Mouse (Mus musculus) neural tube, embryonic 12.5 days (tissue): ENCODE results near the gene E2f7. TPM values are rescaled to one million over a fixed set of nuclear protein-coding genes. Genes with fewer than 3 reads are reported as not detected.

Source experiments
- ATAC-seq: fragments of 200-750 bp; cut with Nextera tagmentation; 2 replicates; pipeline ENCODE4 v1.8.0; 2017; ENCODE audit warnings: low read depth, mild to moderate bottlenecking, moderate TSS enrichment, moderate library complexity; ENCODE audit not compliant: low FRiP score
- H3K27ac ChIP-seq: fragments of 300-500 bp; sonication (generic); 2 replicates; pipeline ENCODE4 v1.5.1; 2016
- H3K27me3 ChIP-seq: fragments of 300-500 bp; sonication (generic); replicated peaks from 2 replicates; pipeline ENCODE4 v1.6.1; 2016; ENCODE audit warnings: mild to moderate bottlenecking
- H3K36me3 ChIP-seq: fragments of 300-500 bp; sonication (generic); 2 replicates; pipeline ENCODE4 v1.6.1; 2016; ENCODE audit warnings: mild to moderate bottlenecking
- H3K4me1 ChIP-seq: fragments of 300-500 bp; sonication (generic); 2 replicates; pipeline ENCODE4 v1.6.1; 2016
- H3K4me2 ChIP-seq: fragments of 300-500 bp; sonication (generic); replicated peaks from 2 replicates; pipeline ENCODE4 v1.6.1; 2016; ENCODE audit warnings: mild to moderate bottlenecking
- H3K4me3 ChIP-seq: fragments of 300-500 bp; sonication (generic); 2 replicates; pipeline ENCODE4 v1.5.1; 2016
- H3K9ac ChIP-seq: fragments of 300-500 bp; sonication (generic); 2 replicates; pipeline ENCODE4 v1.6.1; 2016; ENCODE audit warnings: mild to moderate bottlenecking
- H3K9me3 ChIP-seq: fragments of 300-500 bp; sonication (generic); 2 replicates; pipeline ENCODE4 v1.6.1; 2016; ENCODE audit warnings: mild to moderate bottlenecking
- WGBS: fragments of 180-500 bp; shearing (Covaris S2); methylation state at CpG from one replicate; pipeline ENCODE4 v1.1.7; 2016; 5-methylcytosine and 5-hydroxymethylcytosine counted together
- polyA plus RNA-seq: library from polyadenylated mRNA; unstranded; fragments of >200 nt; fragmentation: Nextera tagmentation; extraction: Ambion mirVana; gene quantifications from 2 replicates; pipeline ENCODE4 v1.2.1, GENCODE M21; 2016

Gene E2f7
- polyA plus RNA-seq, result 19.5 and 21.0 TPM in 2 replicates

GRCm38 (mm10) chr10:110744686-110745639 lies at the start of gene E2f7:
TSS of gene E2f7 (plus strand) at chr10:110745439.
- Histone ChIP-seq H3K27ac (0 out of 2 replicates have a peak within 1 kb of the TSS, but pooled peaks have one; percentile 32), H3K4me1 (peaks cover 10% of the 10 kb centered on the region), H3K9ac (peak within 1 kb of the TSS; percentile 71), H3K4me2 (peak within 1 kb of the TSS; percentile 91), H3K27me3 (no peaks in the 10 kb centered on the region), H3K9me3 (no peaks in the 10 kb centered on the region), H3K4me3 (peak within 1 kb of the TSS; percentile 69), H3K36me3 (peaks cover 16% of the 10 kb centered on the region; the same call in 1 of the 2 replicates)
- WGBS, result under 1% methylated on average over 98 of the region's 98 CpGs
- ATAC-seq, result peak; percentile 98

- Histone ChIP-seq H3K4me2 (no peak overlapping the region), H3K27ac (no peak overlapping the region), H3K9me3 (no peaks in the 10 kb centered on the region), H3K9ac (no peak overlapping the region), H3K4me1 (no peaks in the 10 kb centered on the region), H3K4me3 (no peak overlapping the region), H3K27me3 (no peaks in the 10 kb centered on the region), H3K36me3 (no peaks in the 10 kb centered on the region)
- 80% methylated on average over 1 of the region's 1 CpGs for WGBS
- no peak for ATAC-seq
Observed at GRCm38 (mm10) chr10:110701276-110701675, 44.0 kb upstream of the E2f7 start.

- Histone ChIP-seq H3K4me3 (no peak overlapping the region), H3K4me1 (no peaks in the 10 kb centered on the region), H3K27ac (no peak overlapping the region), H3K9ac (no peak overlapping the region), H3K36me3 (no peaks in the 10 kb centered on the region), H3K9me3 (no peaks in the 10 kb centered on the region), H3K27me3 (no peaks in the 10 kb centered on the region), H3K4me2 (no peak overlapping the region)
- WGBS, result 57% methylated on average over 9 of the region's 9 CpGs
- ATAC-seq, result no peak
Observed at GRCm38 (mm10) chr10:110705672-110706071, 39.6 kb upstream of the E2f7 start.

GRCm38 (mm10) chr10:110707390-110708113 lies 37.7 kb upstream of the E2f7 start:
- WGBS, result 46% methylated on average over 16 of the region's 16 CpGs
- H3K27ac ChIP-seq, result no peak overlapping the region

GRCm38 (mm10) chr10:110716887-110717286 lies 28.4 kb upstream of the E2f7 start:
- no peak overlapping the region for H3K4me3 ChIP-seq
- no peak for ATAC-seq
- no peaks in the 10 kb centered on the region for H3K9me3 ChIP-seq
- 0 out of 2 replicates have a peak, but pooled peaks cover 3% of the 10 kb centered on the region for H3K4me1 ChIP-seq
- H3K4me2 ChIP-seq, result no peak overlapping the region
- no peaks in the 10 kb centered on the region for H3K27me3 ChIP-seq
- no peak overlapping the region for H3K27ac ChIP-seq
- H3K36me3 ChIP-seq, result no peaks in the 10 kb centered on the region
- WGBS, result 63% methylated on average over 10 of the region's 10 CpGs
- no peak overlapping the region for H3K9ac ChIP-seq

More at GRCm38 (mm10) chr10:110707390-110708113, 37.7 kb upstream of the E2f7 start:
- peak; percentile 21; the same call in 1 of the 2 replicates for ATAC-seq
- no peaks in the 10 kb centered on the region for H3K9me3 ChIP-seq
- H3K4me2 ChIP-seq, result no peak overlapping the region
- no peaks in the 10 kb centered on the region for H3K27me3 ChIP-seq
- H3K36me3 ChIP-seq, result no peaks in the 10 kb centered on the region
- no peaks in the 10 kb centered on the region for H3K4me1 ChIP-seq
- H3K4me3 ChIP-seq, result no peak overlapping the region
- H3K9ac ChIP-seq, result no peak overlapping the region

- 85% methylated on average over 15 of the region's 15 CpGs for WGBS
- no peak overlapping the region for H3K4me3 ChIP-seq
- no peaks in the 10 kb centered on the region for H3K9me3 ChIP-seq
- H3K27ac ChIP-seq, result no peak overlapping the region
- no peak overlapping the region for H3K9ac ChIP-seq
- H3K27me3 ChIP-seq, result no peaks in the 10 kb centered on the region
- no peaks in the 10 kb centered on the region for H3K4me1 ChIP-seq
- no peak overlapping the region for H3K4me2 ChIP-seq
- ATAC-seq, result no peak
- H3K36me3 ChIP-seq, result no peaks in the 10 kb centered on the region
Observed at GRCm38 (mm10) chr10:110726431-110726830, 18.8 kb upstream of the E2f7 start.

GRCm38 (mm10) chr10:110727816-110728215 lies 17.4 kb upstream of the E2f7 start:
- Histone ChIP-seq H3K4me2 (no peak overlapping the region), H3K9me3 (no peaks in the 10 kb centered on the region), H3K9ac (no peak overlapping the region), H3K27me3 (no peaks in the 10 kb centered on the region), H3K4me1 (no peaks in the 10 kb centered on the region), H3K4me3 (no peak overlapping the region), H3K27ac (no peak overlapping the region), H3K36me3 (no peaks in the 10 kb centered on the region)
- no peak for ATAC-seq
- 58% methylated on average over 4 of the region's 4 CpGs for WGBS

- no peak overlapping the region for H3K4me2 ChIP-seq
- H3K9ac ChIP-seq, result no peak overlapping the region
- no peaks in the 10 kb centered on the region for H3K9me3 ChIP-seq
- no peaks in the 10 kb centered on the region for H3K36me3 ChIP-seq
- H3K4me3 ChIP-seq, result no peak overlapping the region
- H3K27ac ChIP-seq, result no peak overlapping the region
- no peaks in the 10 kb centered on the region for H3K4me1 ChIP-seq
- ATAC-seq, result peak; percentile 74
- H3K27me3 ChIP-seq, result no peaks in the 10 kb centered on the region
- 19% methylated on average over 6 of the region's 6 CpGs for WGBS
Observed at GRCm38 (mm10) chr10:110733343-110733742, 11.9 kb upstream of the E2f7 start.

GRCm38 (mm10) chr10:110743701-110744100 lies 1.5 kb upstream of the E2f7 start:
- Histone ChIP-seq H3K9me3 (no peaks in the 10 kb centered on the region), H3K27ac (no peak overlapping the region), H3K4me2 (no peak overlapping the region), H3K9ac (no peak overlapping the region), H3K4me3 (no peak overlapping the region), H3K27me3 (no peaks in the 10 kb centered on the region), H3K4me1 (peaks cover 10% of the 10 kb centered on the region), H3K36me3 (peaks cover 4% of the 10 kb centered on the region; the same call in 1 of the 2 replicates)
- 90% methylated on average over 6 of the region's 6 CpGs for WGBS
- no peak for ATAC-seq

- Histone ChIP-seq H3K9ac (no peak overlapping the region), H3K9me3 (no peaks in the 10 kb centered on the region), H3K27me3 (no peaks in the 10 kb centered on the region), H3K4me2 (no peak overlapping the region), H3K36me3 (peaks cover 9% of the 10 kb centered on the region; the same call in 1 of the 2 replicates), H3K27ac (no peak overlapping the region), H3K4me1 (peaks cover 10% of the 10 kb centered on the region), H3K4me3 (no peak overlapping the region)
- WGBS, result 69% methylated on average over 12 of the region's 12 CpGs
- ATAC-seq, result no peak
Observed at GRCm38 (mm10) chr10:110744120-110744519, 1.1 kb upstream of the E2f7 start.

GRCm38 (mm10) chr10:110745640-110746032 lies 397 bp downstream of the E2f7 start:
- ATAC-seq, result no peak; the same call in 1 of the 2 replicates

GRCm38 (mm10) chr10:110749081-110749480 lies 3.8 kb downstream of the E2f7 start:
- no peak for ATAC-seq
- Histone ChIP-seq H3K4me1 (peaks cover 10% of the 10 kb centered on the region), H3K4me3 (no peak overlapping the region), H3K9me3 (no peaks in the 10 kb centered on the region), H3K4me2 (no peak overlapping the region), H3K27ac (no peak overlapping the region), H3K9ac (no peak overlapping the region), H3K36me3 (peaks cover 38% of the 10 kb centered on the region), H3K27me3 (no peaks in the 10 kb centered on the region)
- 97% methylated on average over 9 of the region's 9 CpGs for WGBS

More at GRCm38 (mm10) chr10:110745640-110746032, 397 bp downstream of the E2f7 start:
- Histone ChIP-seq H3K4me3 (peak overlapping the region; percentile 69), H3K36me3 (peaks cover 16% of the 10 kb centered on the region; the same call in 1 of the 2 replicates), H3K9ac (peak overlapping the region; percentile 69), H3K4me1 (peaks cover 10% of the 10 kb centered on the region), H3K27me3 (no peaks in the 10 kb centered on the region), H3K4me2 (peak overlapping the region; percentile 91), H3K27ac (0 out of 2 replicates have a peak overlapping the region, but pooled peaks have one; percentile 32), H3K9me3 (no peaks in the 10 kb centered on the region)
- under 1% methylated on average over 23 of the region's 23 CpGs for WGBS
